Mouse (Mus musculus): ENCODE measurements around the gene Slc43a2. TPM values are rescaled to one million over a fixed set of nuclear protein-coding genes. Genes with fewer than 3 reads are reported as not detected.

The Slc43a2 gene
- 15.7 and 18.3 TPM in 2 replicates for polyA plus RNA-seq (2014; fragmentation: Nextera tagmentation; extraction: Ambion mirVana)

DNA sequence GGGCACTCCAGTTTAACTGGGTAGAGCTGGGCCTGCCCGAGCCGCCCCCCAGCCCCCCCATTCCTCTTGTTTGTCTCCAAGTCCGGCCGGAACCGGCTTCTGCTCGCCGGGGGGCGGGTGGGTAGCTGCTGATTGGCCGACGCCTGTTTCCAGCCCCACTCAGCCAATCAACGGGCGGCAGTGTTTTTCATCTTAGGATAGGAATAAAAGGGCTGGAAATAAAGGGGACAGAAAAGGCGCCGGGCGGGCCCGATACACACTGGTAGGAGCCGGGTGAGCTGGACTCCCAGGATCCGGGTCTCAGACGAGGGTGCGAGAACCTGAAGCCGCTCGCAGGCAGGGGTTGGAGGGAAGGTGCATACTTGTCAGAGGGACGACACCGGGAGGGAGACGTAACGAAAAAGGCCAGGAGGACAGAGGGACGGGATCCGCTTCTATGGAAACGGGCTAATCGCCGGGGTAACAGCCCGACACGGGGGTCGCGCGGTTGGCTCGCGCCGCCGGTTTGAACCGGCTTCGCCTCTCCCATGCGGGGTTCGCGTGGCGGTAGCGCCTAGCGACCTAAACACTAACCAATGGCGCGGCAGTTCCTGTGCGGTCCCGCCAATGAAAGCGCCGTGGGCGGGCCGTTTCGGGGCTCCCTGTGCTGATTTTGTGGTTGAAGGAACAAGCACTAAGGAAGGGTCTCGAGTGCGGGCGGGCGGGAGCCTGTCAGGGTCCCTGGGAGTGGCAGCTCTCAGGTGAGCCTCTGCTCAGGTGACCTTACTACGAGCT, at the start of gene Slc43a2:
TSS of gene Slc43a2 (plus strand) at position 226 of the 774 bp plus-strand sequence.
- WGBS, result under 1% methylated on average over 62 of the region's 62 CpGs

DNA sequence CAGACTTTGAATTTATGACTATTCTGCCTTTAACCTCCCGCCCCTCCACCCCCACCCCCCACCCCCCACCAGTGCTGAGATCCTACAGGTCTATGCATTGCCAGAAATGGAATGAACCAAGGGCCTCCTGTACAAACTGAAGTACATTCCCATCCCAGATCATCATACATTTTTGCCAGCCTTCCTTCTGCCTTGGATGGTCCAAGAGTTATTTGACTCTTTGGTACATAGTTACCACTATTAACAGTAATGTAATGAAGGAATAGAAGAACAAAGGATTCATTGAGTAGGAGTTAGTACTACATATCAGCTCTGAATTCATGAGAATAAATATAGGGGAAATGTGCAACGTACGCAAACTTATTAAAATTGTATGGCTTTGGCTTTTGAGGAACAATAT, 45.3 kb upstream of the Slc43a2 start:
- H3K27ac ChIP-seq (replicated peaks; ENCODE audit: low read depth, low read length), result peak overlapping the region; percentile 37; the same call in 1 of the 2 replicates
- H3K9me3 ChIP-seq (ENCODE audit: control insufficient read depth, low read length), result no peaks in the 10 kb centered on the region
- peak overlapping the region; percentile 98 for H3K4me2 ChIP-seq (ENCODE audit: low read length)
- H3K9ac ChIP-seq (replicated peaks; ENCODE audit: low read length), result no peak overlapping the region
- no peak for DNase-seq
- peak; percentile 31; the same call in 1 of the 2 replicates for ATAC-seq (ENCODE audit: low FRiP score, low TSS enrichment)
- H3K36me3 ChIP-seq (ENCODE audit: control insufficient read depth, insufficient read depth, low read length), result peaks cover 26% of the 10 kb centered on the region
- WGBS, result 20% methylated on average over 3 of the region's 3 CpGs
- H3K4me1 ChIP-seq (ENCODE audit: control insufficient read depth, insufficient read depth, low read length), result peaks cover 12% of the 10 kb centered on the region
- no peaks in the 10 kb centered on the region for H3K27me3 ChIP-seq (ENCODE audit: control insufficient read depth, insufficient read depth, low read length)
- H3K4me3 ChIP-seq (replicated peaks; ENCODE audit: low read depth, low read length), result 0 out of 2 replicates have a peak overlapping the region, but pooled peaks have one; percentile 13

More for the DNA sequence above, at the start of gene Slc43a2:
- Histone ChIP-seq H3K27ac (replicated peaks; ENCODE audit: low read depth, low read length) (peak within 1 kb of the TSS; percentile 98), H3K4me1 (ENCODE audit: control insufficient read depth, insufficient read depth, low read length) (peaks cover 27% of the 10 kb centered on the region), H3K9ac (replicated peaks; ENCODE audit: low read length) (peak within 1 kb of the TSS; percentile 96), H3K36me3 (ENCODE audit: control insufficient read depth, insufficient read depth, low read length) (no peaks in the 10 kb centered on the region), H3K9me3 (ENCODE audit: control insufficient read depth, low read length) (no peaks in the 10 kb centered on the region), H3K4me3 (replicated peaks; ENCODE audit: low read depth, low read length) (peak within 1 kb of the TSS; percentile 73), H3K27me3 (ENCODE audit: control insufficient read depth, insufficient read depth, low read length) (no peaks in the 10 kb centered on the region), H3K4me2 (ENCODE audit: low read length) (peak within 1 kb of the TSS; percentile 100)
- ATAC-seq (ENCODE audit: low FRiP score, low TSS enrichment) (peak; percentile 94), DNase-seq (peak; percentile 99)

DNA sequence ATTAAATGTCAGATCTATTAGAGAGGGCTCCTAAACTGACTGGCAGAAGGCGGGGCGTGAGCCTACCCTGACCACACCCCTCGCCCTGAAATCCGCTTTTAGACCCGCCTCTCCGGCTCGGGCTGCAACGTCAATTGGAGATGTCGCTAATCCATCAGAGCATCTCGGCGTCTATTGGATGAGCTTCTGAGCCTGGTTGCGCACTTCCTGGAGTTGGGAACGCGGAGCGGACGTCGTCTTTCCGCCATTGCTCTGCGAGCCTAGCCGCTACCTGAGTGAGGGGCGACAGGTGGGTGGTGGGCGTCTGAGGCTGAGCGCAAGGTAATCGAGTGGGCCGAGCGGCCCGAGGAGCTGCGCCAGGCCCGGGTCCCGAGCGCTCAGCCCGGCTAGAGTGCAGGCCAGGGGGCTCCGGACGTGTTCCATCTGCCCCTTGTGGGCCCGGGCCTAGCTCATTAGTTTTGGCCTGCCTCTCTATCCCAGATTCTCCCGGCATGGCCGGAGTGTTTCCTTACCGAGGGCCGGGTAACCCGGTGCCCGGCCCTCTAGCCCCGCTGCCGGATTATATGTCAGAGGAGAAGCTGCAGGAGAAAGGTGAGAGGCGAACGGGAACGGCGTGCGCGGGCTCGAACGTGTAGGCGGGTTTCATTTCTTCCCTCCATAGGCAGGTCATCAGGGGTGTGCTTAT, 44.8 kb upstream of the Slc43a2 start, which contains the start of gene Prpf8:
TSS of gene Prpf8 (plus strand) at position 216 of the 685 bp plus-strand sequence.
- no peaks in the 10 kb centered on the region for H3K27me3 ChIP-seq (ENCODE audit: control insufficient read depth, insufficient read depth, low read length)

DNA sequence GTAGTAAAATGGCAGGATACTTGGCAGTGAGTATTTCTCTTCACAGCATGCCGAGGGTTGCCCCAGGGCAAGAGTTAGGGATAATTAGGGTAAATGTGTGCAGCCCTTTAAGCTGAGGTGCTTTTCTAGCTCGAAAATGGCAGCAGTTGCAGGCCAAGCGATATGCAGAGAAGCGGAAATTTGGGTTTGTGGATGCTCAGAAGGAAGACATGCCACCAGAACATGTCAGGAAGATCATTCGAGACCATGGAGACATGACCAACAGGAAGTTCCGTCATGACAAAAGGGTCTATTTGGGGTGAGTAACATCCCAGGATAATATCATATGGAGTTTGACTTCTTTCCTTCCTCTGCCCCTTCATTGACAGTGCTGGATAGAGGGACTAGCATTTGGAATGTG, 44.0 kb upstream of the Slc43a2 start:
- peaks cover 12% of the 10 kb centered on the region for H3K4me1 ChIP-seq (ENCODE audit: control insufficient read depth, insufficient read depth, low read length)
- ATAC-seq (ENCODE audit: low FRiP score, low TSS enrichment), result no peak
- H3K36me3 ChIP-seq (ENCODE audit: control insufficient read depth, insufficient read depth, low read length), result peaks cover 39% of the 10 kb centered on the region
- DNase-seq, result no peak
- peak overlapping the region; percentile 99 for H3K4me3 ChIP-seq (replicated peaks; ENCODE audit: low read depth, low read length)
- 51% methylated on average over 6 of the region's 6 CpGs for WGBS
- no peaks in the 10 kb centered on the region for H3K9me3 ChIP-seq (ENCODE audit: control insufficient read depth, low read length)
- H3K9ac ChIP-seq (replicated peaks; ENCODE audit: low read length), result peak overlapping the region; percentile 94
- peak overlapping the region; percentile 98 for H3K4me2 ChIP-seq (ENCODE audit: low read length)
- H3K27me3 ChIP-seq (ENCODE audit: control insufficient read depth, insufficient read depth, low read length), result no peaks in the 10 kb centered on the region
- no peak overlapping the region for H3K27ac ChIP-seq (replicated peaks; ENCODE audit: low read depth, low read length)

More for the DNA sequence above, 44.8 kb upstream of the Slc43a2 start, which contains the start of gene Prpf8:
- ATAC-seq (ENCODE audit: low FRiP score, low TSS enrichment) (peak; percentile 99), DNase-seq (peak; percentile 98)
- Histone ChIP-seq H3K4me1 (ENCODE audit: control insufficient read depth, insufficient read depth, low read length) (peaks cover 12% of the 10 kb centered on the region), H3K27ac (replicated peaks; ENCODE audit: low read depth, low read length) (peak within 1 kb of the TSS; percentile 78), H3K4me3 (replicated peaks; ENCODE audit: low read depth, low read length) (peak within 1 kb of the TSS; percentile 99), H3K9me3 (ENCODE audit: control insufficient read depth, low read length) (no peaks in the 10 kb centered on the region), H3K4me2 (ENCODE audit: low read length) (peak within 1 kb of the TSS; percentile 98), H3K36me3 (ENCODE audit: control insufficient read depth, insufficient read depth, low read length) (peaks cover 32% of the 10 kb centered on the region), H3K9ac (replicated peaks; ENCODE audit: low read length) (peak within 1 kb of the TSS; percentile 94)
- WGBS, result under 1% methylated on average over 52 of the region's 52 CpGs

DNA sequence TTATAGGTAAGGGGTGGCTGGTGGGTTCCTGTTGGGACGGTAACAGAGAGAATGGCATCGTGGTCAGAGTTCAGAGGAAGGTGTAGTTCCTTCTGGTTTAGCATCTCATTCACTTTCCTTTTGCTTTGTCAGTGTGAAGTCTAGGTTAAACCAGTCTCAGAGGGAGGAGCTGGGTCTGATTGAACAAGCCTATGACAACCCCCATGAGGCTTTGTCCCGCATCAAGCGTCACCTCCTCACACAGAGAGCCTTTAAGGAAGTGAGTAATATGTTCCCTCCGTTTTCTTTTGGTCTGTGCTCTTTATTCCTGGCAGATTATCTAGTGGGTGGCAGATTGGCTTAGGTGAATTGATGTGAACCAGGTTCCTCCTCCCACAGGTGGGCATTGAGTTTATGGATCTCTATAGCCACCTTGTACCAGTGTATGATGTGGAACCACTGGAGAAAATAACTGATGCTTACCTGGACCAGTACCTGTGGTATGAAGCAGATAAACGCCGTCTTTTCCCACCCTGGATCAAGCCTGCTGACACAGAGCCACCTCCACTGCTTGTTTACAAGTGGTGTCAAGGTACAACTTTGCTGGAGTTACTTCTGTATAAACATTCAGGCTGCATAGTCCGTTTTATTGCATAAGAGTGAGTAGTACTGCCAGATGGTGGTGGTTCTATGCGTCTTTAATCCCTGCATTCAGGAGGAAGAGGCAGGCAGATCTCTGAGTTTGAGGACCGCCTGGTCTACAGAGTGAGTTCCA, 37.0 kb upstream of the Slc43a2 start:
- no peaks in the 10 kb centered on the region for H3K9me3 ChIP-seq (ENCODE audit: control insufficient read depth, low read length)
- H3K9ac ChIP-seq (replicated peaks; ENCODE audit: low read length), result no peak overlapping the region
- peaks cover 100% of the 10 kb centered on the region for H3K36me3 ChIP-seq (ENCODE audit: control insufficient read depth, insufficient read depth, low read length)
- H3K4me2 ChIP-seq (ENCODE audit: low read length), result no peak overlapping the region
- H3K27me3 ChIP-seq (ENCODE audit: control insufficient read depth, insufficient read depth, low read length), result no peaks in the 10 kb centered on the region
- no peak for DNase-seq
- no peaks in the 10 kb centered on the region for H3K4me1 ChIP-seq (ENCODE audit: control insufficient read depth, insufficient read depth, low read length)
- H3K27ac ChIP-seq (replicated peaks; ENCODE audit: low read depth, low read length), result no peak overlapping the region
- WGBS, result 93% methylated on average over 10 of the region's 10 CpGs
- no peak overlapping the region for H3K4me3 ChIP-seq (replicated peaks; ENCODE audit: low read depth, low read length)
- no peak for ATAC-seq (ENCODE audit: low FRiP score, low TSS enrichment)

DNA sequence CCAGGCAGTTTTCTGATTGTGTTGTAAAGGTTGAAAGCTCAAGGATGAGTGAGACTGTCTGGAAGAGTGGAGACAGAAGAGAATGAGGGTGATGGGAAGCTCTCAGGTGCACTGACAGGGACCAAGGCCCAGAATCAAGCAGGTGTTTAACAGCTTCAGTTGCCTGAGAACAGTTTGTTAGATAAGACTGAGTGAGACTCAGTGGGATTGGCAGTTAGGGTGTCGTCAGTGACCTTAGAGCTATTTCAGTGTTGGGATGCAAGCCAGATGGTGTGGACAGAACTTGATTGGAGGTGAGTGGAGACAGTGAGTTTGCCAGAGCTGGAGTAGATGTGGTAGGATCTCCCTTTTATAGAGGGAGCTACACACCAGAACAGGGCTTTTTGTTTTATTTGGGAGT, 33.4 kb upstream of the Slc43a2 start:
- H3K4me3 ChIP-seq (replicated peaks; ENCODE audit: low read depth, low read length), result no peak overlapping the region
- WGBS, result 88% methylated on average over 1 of the region's 1 CpGs
- H3K9ac ChIP-seq (replicated peaks; ENCODE audit: low read length), result no peak overlapping the region
- no peaks in the 10 kb centered on the region for H3K27me3 ChIP-seq (ENCODE audit: control insufficient read depth, insufficient read depth, low read length)
- no peak overlapping the region for H3K4me2 ChIP-seq (ENCODE audit: low read length)
- no peak overlapping the region for H3K27ac ChIP-seq (replicated peaks; ENCODE audit: low read depth, low read length)
- no peaks in the 10 kb centered on the region for H3K4me1 ChIP-seq (ENCODE audit: control insufficient read depth, insufficient read depth, low read length)
- H3K9me3 ChIP-seq (ENCODE audit: control insufficient read depth, low read length), result no peaks in the 10 kb centered on the region
- ATAC-seq (ENCODE audit: low FRiP score, low TSS enrichment) (no peak), DNase-seq (no peak)
- H3K36me3 ChIP-seq (ENCODE audit: control insufficient read depth, insufficient read depth, low read length), result peaks cover 100% of the 10 kb centered on the region

DNA sequence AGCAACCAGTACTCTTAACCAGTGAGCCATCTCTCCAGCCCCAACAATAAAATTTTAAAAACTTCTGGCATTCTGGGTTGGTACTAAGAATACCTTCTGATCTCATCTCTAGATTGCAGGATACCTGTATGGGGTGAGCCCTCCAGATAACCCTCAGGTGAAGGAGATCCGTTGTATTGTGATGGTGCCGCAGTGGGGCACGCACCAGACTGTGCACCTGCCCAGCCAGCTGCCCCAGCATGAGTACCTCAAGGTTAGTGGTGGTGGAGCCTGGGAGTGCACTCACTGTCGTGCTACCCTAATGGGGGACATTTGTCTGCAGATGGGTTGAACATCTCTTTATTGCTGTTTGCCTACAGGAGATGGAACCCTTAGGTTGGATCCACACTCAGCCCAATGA, 23.3 kb upstream of the Slc43a2 start:
- H3K36me3 ChIP-seq (ENCODE audit: control insufficient read depth, insufficient read depth, low read length), result peaks cover 68% of the 10 kb centered on the region
- 95% methylated on average over 4 of the region's 4 CpGs for WGBS
- no peak for ATAC-seq (ENCODE audit: low FRiP score, low TSS enrichment)

DNA sequence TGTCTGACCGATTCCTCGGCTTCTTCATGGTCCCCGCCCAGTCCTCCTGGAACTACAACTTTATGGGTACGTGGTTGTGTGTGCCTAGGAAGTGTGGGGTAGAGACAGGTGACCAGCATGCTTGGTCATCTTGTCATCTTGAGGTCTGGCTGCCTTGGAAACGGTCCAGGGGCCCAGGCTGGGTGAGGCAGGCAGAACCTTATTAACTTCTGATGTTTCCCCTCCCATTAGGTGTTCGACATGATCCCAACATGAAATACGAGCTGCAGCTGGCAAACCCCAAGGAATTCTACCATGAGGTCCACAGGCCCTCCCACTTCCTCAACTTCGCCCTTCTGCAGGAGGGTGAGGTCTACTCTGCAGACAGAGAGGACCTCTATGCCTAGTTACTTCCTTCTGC, 22.6 kb upstream of the Slc43a2 start:
- H3K9ac ChIP-seq (replicated peaks; ENCODE audit: low read length), result no peak overlapping the region
- no peaks in the 10 kb centered on the region for H3K9me3 ChIP-seq (ENCODE audit: control insufficient read depth, low read length)
- H3K27ac ChIP-seq (replicated peaks; ENCODE audit: low read depth, low read length), result no peak overlapping the region
- H3K4me3 ChIP-seq (replicated peaks; ENCODE audit: low read depth, low read length), result no peak overlapping the region
- 0 out of 2 replicates have a peak, but pooled peaks cover 10% of the 10 kb centered on the region for H3K4me1 ChIP-seq (ENCODE audit: control insufficient read depth, insufficient read depth, low read length)
- ATAC-seq (ENCODE audit: low FRiP score, low TSS enrichment), result no peak
- no peaks in the 10 kb centered on the region for H3K27me3 ChIP-seq (ENCODE audit: control insufficient read depth, insufficient read depth, low read length)
- no peak for DNase-seq
- H3K4me2 ChIP-seq (ENCODE audit: low read length), result no peak overlapping the region
- 86% methylated on average over 8 of the region's 8 CpGs for WGBS
- H3K36me3 ChIP-seq (ENCODE audit: control insufficient read depth, insufficient read depth, low read length), result peaks cover 61% of the 10 kb centered on the region

More for the DNA sequence above, 23.3 kb upstream of the Slc43a2 start:
- H3K27me3 ChIP-seq (ENCODE audit: control insufficient read depth, insufficient read depth, low read length), result no peaks in the 10 kb centered on the region
- no peak overlapping the region for H3K9ac ChIP-seq (replicated peaks; ENCODE audit: low read length)
- DNase-seq, result no peak
- no peak overlapping the region for H3K27ac ChIP-seq (replicated peaks; ENCODE audit: low read depth, low read length)
- H3K9me3 ChIP-seq (ENCODE audit: control insufficient read depth, low read length), result no peaks in the 10 kb centered on the region
- H3K4me3 ChIP-seq (replicated peaks; ENCODE audit: low read depth, low read length), result no peak overlapping the region
- 0 out of 2 replicates have a peak, but pooled peaks cover 10% of the 10 kb centered on the region for H3K4me1 ChIP-seq (ENCODE audit: control insufficient read depth, insufficient read depth, low read length)
- H3K4me2 ChIP-seq (ENCODE audit: low read length), result no peak overlapping the region

Measured in midbrain, embryonic 14.5 days (tissue).